Mouse (Mus musculus): ENCODE measurements around the gene Apoe. TPM values are rescaled to one million over a fixed set of nuclear protein-coding genes. Genes with fewer than 3 reads are reported as not detected.

The Apoe gene
- total and polyA plus RNA-seq, 3 experiments: 6.2 to 16.7 (median 10.0) TPM

- no peak for TF ChIP-seq CHD1 (IDR thresholded peaks at IDR 0.05; ENCODE audit: low read depth, low read length)
Measured at GRCm38 (mm10) chr7:19664955-19665841, 33.8 kb downstream of the Apoe start, which contains the start of gene Clptm1 (continued).

GRCm38 (mm10) chr7:19664455-19664954, 34.5 kb downstream of the Apoe start:
- Histone ChIP-seq H3K4me2 (ENCODE audit: insufficient read depth, low read depth, poor library complexity, severe bottlenecking) (peak overlapping the region; percentile 62; the same call in 1 of the 2 replicates), H3K27ac (ENCODE audit: insufficient read depth, low read depth) (no peak overlapping the region), H3K9ac (ENCODE audit: insufficient read depth, low read depth) (peak overlapping the region; percentile 96), H3K79me2 (replicated peaks; ENCODE audit: control insufficient read depth, extremely low read depth, insufficient read depth, poor library complexity, severe bottlenecking) (peaks cover 49% of the 10 kb centered on the region), H3K4me3 (replicated peaks in 1 of 3; ENCODE audit: low read depth in 2 of 3, low read length in 2 of 3, poor library complexity in 1 of 3) (peak overlapping the region; percentile 80 to 94 (median 81)), H3K9me3 (replicated peaks; ENCODE audit: low read length) (no peaks in the 10 kb centered on the region), H3K27me3 (replicated peaks) (no peaks in the 10 kb centered on the region), H3K4me1 (ENCODE audit: control insufficient read depth in 1 of 2, insufficient read depth in 2 of 2) (peaks cover 14 to 51% of the 10 kb centered on the region in 2 experiments; a peak in 3 of 4 replicates), H3K36me3 (replicated peaks in 1 of 2; ENCODE audit: control insufficient read depth in 1 of 2, insufficient read depth in 1 of 2, low read length in 1 of 2) (peaks cover 20 to 34% of the 10 kb centered on the region in 2 experiments)
- dilution Hi-C loops (cut with MboI; ENCODE audit: extremely low pct_ligation_motif_present, extremely low pct_unique_long_range_greater_than_20kb, low sequenced_read_pairs) (no loop called here), in situ Hi-C loops (cut with MboI; ENCODE audit: low pct_ligation_motif_present, low pct_unique_long_range_greater_than_20kb, low sequenced_read_pairs) (no loop called here)
- no peak for DNase-seq (ENCODE audit: extremely low read depth)
- TF ChIP-seq UBTF (IDR thresholded peaks at IDR 0.05; ENCODE audit: low read depth, low read length) (peak; percentile 83), USF2 (conservative IDR thresholded peaks at IDR 0.05; ENCODE audit: low read depth, low read length) (no peak), MAZ (IDR thresholded peaks at IDR 0.05; ENCODE audit: low read depth, low read length) (no peak), ZMIZ1 (IDR thresholded peaks at IDR 0.05; ENCODE audit: low read depth, low read length) (0 out of 2 replicates have a peak, but pooled peaks have one; percentile 28), MXI1 (IDR thresholded peaks at IDR 0.05; ENCODE audit: low read depth, low read length) (peak; percentile 82; the same call in 1 of the 2 replicates), SIN3A (IDR thresholded peaks at IDR 0.05; ENCODE audit: low read length) (peak; percentile 50; the same call in 1 of the 2 replicates), MEF2A (IDR thresholded peaks at IDR 0.05; ENCODE audit: borderline replicate concordance, low read depth, low read length) (no peak), GABPA (IDR thresholded peaks at IDR 0.05; ENCODE audit: insufficient replicate concordance, low read depth, low read length) (no peak), TBP (conservative IDR thresholded peaks at IDR 0.05; ENCODE audit: low read depth, low read length) (no peak)

DNA sequence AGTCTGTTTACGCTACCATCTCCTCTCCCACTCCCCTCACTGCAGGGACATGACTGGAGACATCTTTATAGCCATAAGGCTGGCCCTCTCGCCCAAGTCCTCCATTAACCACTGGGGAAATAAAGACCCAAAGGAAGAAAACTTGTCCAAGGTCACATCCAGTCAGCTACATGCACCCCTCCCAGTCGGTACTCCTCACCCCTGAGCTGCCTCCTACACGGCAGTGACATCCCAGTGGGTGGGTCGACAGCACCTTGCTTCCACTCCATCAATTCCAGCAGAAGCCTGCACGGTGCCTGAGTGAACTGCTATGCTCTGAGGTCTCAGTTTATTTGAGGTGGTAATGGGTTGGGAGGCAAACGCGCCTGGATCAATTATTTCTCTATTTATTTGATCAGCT, 35.0 kb downstream of the Apoe start:
- Histone ChIP-seq H3K36me3 (replicated peaks in 1 of 2; ENCODE audit: control insufficient read depth in 1 of 2, insufficient read depth in 1 of 2, low read length in 1 of 2) (peaks cover 20 to 38% of the 10 kb centered on the region in 2 experiments), H3K27ac (ENCODE audit: insufficient read depth, low read depth) (no peak overlapping the region), H3K27me3 (replicated peaks) (no peaks in the 10 kb centered on the region), H3K4me1 (ENCODE audit: control insufficient read depth in 1 of 2, insufficient read depth in 2 of 2) (peaks cover 14 to 46% of the 10 kb centered on the region in 2 experiments; a peak in 3 of 4 replicates), H3K9me3 (replicated peaks; ENCODE audit: low read length) (no peaks in the 10 kb centered on the region), H3K9ac (ENCODE audit: insufficient read depth, low read depth) (peak overlapping the region; percentile 96), H3K4me2 (ENCODE audit: insufficient read depth, low read depth, poor library complexity, severe bottlenecking) (peak overlapping the region; percentile 62), H3K4me3 (replicated peaks in 1 of 3; ENCODE audit: low read depth in 2 of 3, low read length in 2 of 3, poor library complexity in 1 of 3) (peak overlapping the region; percentile 80 to 94 (median 81)), H3K79me2 (replicated peaks; ENCODE audit: control insufficient read depth, extremely low read depth, insufficient read depth, poor library complexity, severe bottlenecking) (peaks cover 53% of the 10 kb centered on the region)
- in situ Hi-C loops (cut with MboI; ENCODE audit: low pct_ligation_motif_present, low pct_unique_long_range_greater_than_20kb, low sequenced_read_pairs): no loop called here
- no peak for TF ChIP-seq USF2 (conservative IDR thresholded peaks at IDR 0.05; ENCODE audit: low read depth, low read length)
- dilution Hi-C loops (cut with MboI; ENCODE audit: extremely low pct_ligation_motif_present, extremely low pct_unique_long_range_greater_than_20kb, low sequenced_read_pairs): no loop called here
- DNase-seq (ENCODE audit: extremely low read depth): no peak
